Mouse (Mus musculus) CD4-positive, CD25-positive, alpha-beta regulatory T cell, adult 2 months (primary cell): ENCODE results near the gene Bok.
A peak's percentile ranks its signal among the peaks of the same experiment; 100 is the strongest.

ENCODE experiments used
- DNase-seq: peaks from one replicate; pipeline ENCODE4 v3.0.0-alpha.2; 2012; ENCODE audit warnings: low read depth, low spot score

The Bok gene

GRCm38 (mm10) chr1:93691106-93691505 lies 5.6 kb downstream of the Bok start:
- no peak for DNase-seq

GRCm38 (mm10) chr1:93691786-93692357 lies 6.4 kb downstream of the Bok start:
- no peak for DNase-seq

GRCm38 (mm10) chr1:93692773-93693172 lies 7.3 kb downstream of the Bok start:
- DNase-seq = no peak

GRCm38 (mm10) chr1:93693502-93693901 lies 8.0 kb downstream of the Bok start:
- DNase-seq = no peak

- no peak for DNase-seq
Observed at GRCm38 (mm10) chr1:93693943-93694342, 8.5 kb downstream of the Bok start.

- DNase-seq = no peak
Observed at GRCm38 (mm10) chr1:93694966-93695365, 9.5 kb downstream of the Bok start.

- no peak for DNase-seq
Observed at GRCm38 (mm10) chr1:93697317-93697716, 11.9 kb downstream of the Bok start.

- no peak for DNase-seq
Observed at GRCm38 (mm10) chr1:93699159-93699558, 13.7 kb downstream of the Bok start.

- DNase-seq = no peak
Observed at GRCm38 (mm10) chr1:93702106-93702505, 16.6 kb downstream of the Bok start.

GRCm38 (mm10) chr1:93703472-93704048 lies 18.1 kb downstream of the Bok start:
- no peak for DNase-seq

GRCm38 (mm10) chr1:93704341-93704740 lies 18.9 kb downstream of the Bok start:
- DNase-seq = no peak

- no peak for DNase-seq
Observed at GRCm38 (mm10) chr1:93705389-93705788, 19.9 kb downstream of the Bok start.

- DNase-seq = no peak
Observed at GRCm38 (mm10) chr1:93716166-93716565, 30.7 kb downstream of the Bok start.

- DNase-seq = no peak
Observed at GRCm38 (mm10) chr1:93721557-93721956, 36.1 kb downstream of the Bok start.

- no peak for DNase-seq
Observed at GRCm38 (mm10) chr1:93724623-93725022, 39.2 kb downstream of the Bok start.

- DNase-seq = no peak
Observed at GRCm38 (mm10) chr1:93725665-93726064, 40.2 kb downstream of the Bok start.

GRCm38 (mm10) chr1:93726116-93726515 lies 40.7 kb downstream of the Bok start:
- no peak for DNase-seq

- peak; percentile 53 for DNase-seq
Observed at GRCm38 (mm10) chr1:93726974-93727373, 41.5 kb downstream of the Bok start.

GRCm38 (mm10) chr1:93731103-93731502 lies 45.6 kb downstream of the Bok start:
- DNase-seq = no peak

GRCm38 (mm10) chr1:93731880-93732281 lies 46.4 kb downstream of the Bok start:
- DNase-seq = no peak

GRCm38 (mm10) chr1:93735859-93736258 lies 50.4 kb downstream of the Bok start:
- DNase-seq = peak; percentile 17

- DNase-seq = no peak
Observed at GRCm38 (mm10) chr1:93737711-93738110, 52.3 kb downstream of the Bok start.

- DNase-seq = no peak
Observed at GRCm38 (mm10) chr1:93740671-93741070, 55.2 kb downstream of the Bok start.

GRCm38 (mm10) chr1:93741987-93742386 lies 56.5 kb downstream of the Bok start:
- no peak for DNase-seq
